Mouse (Mus musculus) liver, embryonic 15.5 days (tissue): ENCODE results near the gene Odf3. TPM values are rescaled to one million over a fixed set of nuclear protein-coding genes. Genes with fewer than 3 reads are reported as not detected.
A peak's percentile ranks its signal among the peaks of the same experiment; 100 is the strongest.

Experiments used
- ATAC-seq: fragments of 200-750 bp; cut with Nextera tagmentation; 2 replicates; pipeline ENCODE4 v1.8.0; 2017; ENCODE audit warnings: moderate number of reproducible peaks, mild to moderate bottlenecking, moderate library complexity; ENCODE audit not compliant: insufficient read depth
- H3K27ac ChIP-seq: fragments of 300-500 bp; sonication (generic); replicated peaks from 2 replicates; pipeline ENCODE4 v1.5.1; 2015; ENCODE audit warnings: mild to moderate bottlenecking, inconsistent platforms
- H3K27me3 ChIP-seq: fragments of 300-500 bp; sonication (generic); 2 replicates; pipeline ENCODE4 v1.6.1; 2015; ENCODE audit warnings: mild to moderate bottlenecking, inconsistent platforms
- H3K36me3 ChIP-seq: fragments of 300-500 bp; sonication (generic); replicated peaks from 2 replicates; pipeline ENCODE4 v1.6.1; 2015; ENCODE audit warnings: moderate library complexity, mild to moderate bottlenecking, inconsistent platforms
- H3K4me1 ChIP-seq: fragments of 300-500 bp; sonication (generic); replicated peaks from 2 replicates; pipeline ENCODE4 v1.6.1; 2015; ENCODE audit warnings: inconsistent platforms
- H3K4me2 ChIP-seq: fragments of 300-500 bp; sonication (generic); 2 replicates; pipeline ENCODE4 v1.6.1; 2015; ENCODE audit warnings: moderate library complexity, mild to moderate bottlenecking, inconsistent platforms
- H3K4me3 ChIP-seq: fragments of 300-500 bp; sonication (generic); replicated peaks from 2 replicates; pipeline ENCODE4 v1.5.1; 2015; ENCODE audit warnings: mild to moderate bottlenecking, inconsistent platforms
- H3K9ac ChIP-seq: fragments of 300-500 bp; sonication (generic); 2 replicates; pipeline ENCODE4 v1.6.1; 2015; ENCODE audit warnings: moderate library complexity, mild to moderate bottlenecking, inconsistent platforms
- H3K9me3 ChIP-seq: fragments of 300-500 bp; sonication (generic); replicated peaks from 2 replicates; pipeline ENCODE4 v1.6.1; 2016; ENCODE audit warnings: inconsistent platforms
- WGBS: fragments of 180-500 bp; shearing (Covaris S2); methylation state at CpG from one replicate; pipeline ENCODE4 v1.1.7; 2015; ENCODE audit warnings: mixed read lengths; ENCODE audit not compliant: insufficient replicate concordance; 5-methylcytosine and 5-hydroxymethylcytosine counted together
- polyA plus RNA-seq: library from polyadenylated mRNA; unstranded; fragments of >200 nt; fragmentation: Nextera tagmentation; extraction: Ambion mirVana; gene quantifications from 2 replicates; pipeline ENCODE4 v1.2.1, GENCODE M21; 2015

The Odf3 gene
- polyA plus RNA-seq, 1 experiment from 2014 or later = not detected

DNA sequence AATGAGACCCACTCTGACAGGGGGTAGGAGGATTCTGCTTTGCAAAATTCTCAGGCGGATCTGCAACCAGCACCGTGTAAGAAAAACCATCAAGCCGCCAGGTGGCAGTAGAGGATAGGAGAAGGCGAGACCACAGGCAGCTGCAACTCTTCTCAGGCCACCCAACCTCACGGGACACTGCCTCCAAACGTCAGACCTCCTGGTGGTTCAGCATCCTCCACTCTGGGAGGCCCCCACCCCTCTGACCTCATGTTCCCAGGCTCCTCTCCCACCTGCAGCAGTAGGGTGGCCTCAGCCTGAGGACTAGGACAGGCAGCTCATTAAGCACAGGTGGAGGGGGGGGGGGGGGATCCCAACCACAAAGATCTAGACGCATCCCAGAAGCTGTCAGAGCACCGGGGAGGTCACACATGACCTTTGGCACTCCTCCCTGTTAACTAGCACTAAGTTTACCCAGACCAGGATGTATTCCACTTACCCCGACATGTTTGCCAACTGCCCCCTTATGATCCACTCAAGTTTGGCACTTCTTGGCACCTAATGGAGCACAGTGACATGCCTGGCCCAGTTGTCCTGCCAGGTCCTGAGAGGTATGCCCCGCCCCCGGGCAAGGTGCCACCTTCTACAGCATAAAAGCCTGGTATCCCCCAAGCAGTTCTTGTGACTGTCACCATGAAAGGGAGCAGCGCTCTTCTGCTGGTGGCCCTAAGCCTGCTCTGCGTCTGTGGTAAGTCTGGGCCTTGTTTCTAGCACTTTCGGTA is 2.5 kb upstream of the Odf3 start, which contains the start of gene Scgb1c1:
Gene Scgb1c1 (plus strand): TSS at position 643 of the 761 bp plus-strand sequence.
- no peak within 1 kb of the TSS for H3K4me2 ChIP-seq
- peaks cover 6% of the 10 kb centered on the region for H3K4me1 ChIP-seq
- no peak within 1 kb of the TSS for H3K27ac ChIP-seq
- H3K9me3 ChIP-seq = no peaks in the 10 kb centered on the region
- 26% methylated on average over 14 of the region's 14 CpGs for WGBS
- no peak within 1 kb of the TSS for H3K9ac ChIP-seq
- peaks cover 42% of the 10 kb centered on the region for H3K27me3 ChIP-seq
- ATAC-seq = peak; percentile 45
- H3K36me3 ChIP-seq = no peaks in the 10 kb centered on the region
- H3K4me3 ChIP-seq = no peak within 1 kb of the TSS

DNA sequence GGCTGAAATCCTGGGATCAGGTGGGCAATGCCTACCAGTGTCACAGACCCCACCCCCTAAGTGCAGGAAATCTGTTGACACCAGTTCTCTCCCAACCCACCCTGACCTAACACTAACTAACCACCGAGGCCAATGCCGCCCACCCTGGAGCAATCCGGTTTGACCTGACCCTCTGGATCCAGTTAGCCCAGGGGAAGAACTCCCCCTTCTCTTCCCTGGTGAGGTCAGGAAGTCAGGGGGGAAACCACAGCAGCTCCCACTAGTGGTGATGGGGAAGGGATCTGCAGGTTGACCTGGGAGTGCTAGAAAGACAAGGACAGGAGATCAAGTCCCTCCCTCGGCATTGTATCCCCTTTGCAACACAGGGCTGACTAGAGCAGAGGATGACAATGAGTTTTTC is 1.9 kb upstream of the Odf3 start:
- Histone ChIP-seq H3K9ac (no peak overlapping the region), H3K4me1 (peaks cover 6% of the 10 kb centered on the region), H3K27me3 (peaks cover 36% of the 10 kb centered on the region), H3K4me2 (no peak overlapping the region), H3K4me3 (no peak overlapping the region), H3K27ac (no peak overlapping the region), H3K9me3 (no peaks in the 10 kb centered on the region), H3K36me3 (no peaks in the 10 kb centered on the region)
- ATAC-seq = no peak
- WGBS = 50% methylated on average over 4 of the region's 4 CpGs

DNA sequence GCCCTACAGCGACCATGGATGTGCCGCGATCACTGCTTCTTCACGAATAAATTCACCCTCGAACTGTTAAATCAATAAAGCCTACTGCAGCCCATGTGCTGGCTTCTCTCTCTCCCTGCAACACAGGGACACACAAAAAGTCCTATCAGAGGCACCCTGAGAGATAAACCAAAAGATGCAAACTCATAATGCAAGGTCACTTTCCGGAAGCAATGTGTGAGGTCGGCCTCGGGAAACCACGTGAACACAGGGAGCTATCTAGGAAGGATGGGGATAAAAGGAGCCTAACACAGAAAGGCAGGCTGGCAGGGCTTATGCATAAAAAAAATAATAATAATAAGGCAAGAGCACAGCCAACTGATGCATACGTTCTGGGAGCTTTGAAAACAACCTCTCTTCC is 929 bp upstream of the Odf3 start:
- Histone ChIP-seq H3K27me3 (peaks cover 26% of the 10 kb centered on the region), H3K4me3 (no peak overlapping the region), H3K27ac (no peak overlapping the region), H3K4me2 (no peak overlapping the region), H3K36me3 (peaks cover 4% of the 10 kb centered on the region; the same call in 1 of the 2 replicates), H3K9ac (no peak overlapping the region), H3K4me1 (peaks cover 6% of the 10 kb centered on the region), H3K9me3 (no peaks in the 10 kb centered on the region)
- 61% methylated on average over 10 of the region's 10 CpGs for WGBS
- ATAC-seq = no peak

DNA sequence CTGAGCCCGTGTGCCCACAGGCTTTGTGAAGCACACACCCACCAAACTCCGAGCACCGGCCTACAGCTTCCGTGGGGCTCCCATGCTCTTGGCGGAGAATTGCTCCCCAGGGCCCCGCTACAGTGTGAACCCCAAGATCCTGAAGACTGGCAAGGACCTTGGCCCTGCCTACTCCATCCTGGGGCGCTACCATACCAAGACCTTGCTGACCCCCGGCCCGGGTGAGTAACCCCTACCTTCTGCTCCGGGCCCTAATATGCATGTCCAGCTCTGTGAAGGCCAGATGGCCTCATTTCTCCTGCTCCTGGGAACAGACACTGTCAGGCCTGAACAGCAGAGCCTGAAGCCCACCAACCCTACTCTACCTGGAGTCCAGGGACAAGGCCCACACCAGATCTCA is 986 bp downstream of the Odf3 start:
- Histone ChIP-seq H3K27me3 (peaks cover 13% of the 10 kb centered on the region; the same call in 1 of the 2 replicates), H3K4me2 (no peak overlapping the region), H3K4me3 (no peak overlapping the region), H3K9ac (no peak overlapping the region), H3K4me1 (peaks cover 21% of the 10 kb centered on the region), H3K36me3 (peaks cover 23% of the 10 kb centered on the region), H3K9me3 (no peaks in the 10 kb centered on the region), H3K27ac (no peak overlapping the region)
- no peak for ATAC-seq
- WGBS = 76% methylated on average over 10 of the region's 10 CpGs

DNA sequence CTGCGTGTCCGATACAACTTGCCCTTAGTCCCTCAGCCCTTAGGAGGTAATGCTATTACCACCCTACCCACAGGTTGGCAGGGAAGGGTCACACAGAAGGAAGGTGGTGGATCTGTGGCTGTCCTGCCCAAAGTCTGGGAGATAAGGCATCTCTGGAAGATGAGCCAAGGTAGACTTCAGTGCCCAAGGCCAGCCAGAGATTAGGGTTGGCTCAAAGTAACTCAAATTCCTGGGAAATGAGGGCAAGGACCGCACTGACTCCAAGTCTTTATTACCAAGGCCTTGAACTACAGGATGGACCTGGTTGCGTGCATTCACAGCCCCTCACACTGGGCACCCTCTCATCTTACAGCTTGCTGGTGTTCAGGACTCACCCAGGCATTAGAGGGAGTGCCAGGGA is 4.3 kb downstream of the Odf3 start:
- Histone ChIP-seq H3K9ac (no peak overlapping the region), H3K36me3 (peaks cover 36% of the 10 kb centered on the region), H3K4me2 (no peak overlapping the region), H3K9me3 (no peaks in the 10 kb centered on the region), H3K27ac (no peak overlapping the region), H3K4me1 (peaks cover 46% of the 10 kb centered on the region), H3K27me3 (peaks cover 6% of the 10 kb centered on the region; the same call in 1 of the 2 replicates), H3K4me3 (no peak overlapping the region)
- WGBS = 89% methylated on average over 4 of the region's 4 CpGs
- no peak for ATAC-seq

DNA sequence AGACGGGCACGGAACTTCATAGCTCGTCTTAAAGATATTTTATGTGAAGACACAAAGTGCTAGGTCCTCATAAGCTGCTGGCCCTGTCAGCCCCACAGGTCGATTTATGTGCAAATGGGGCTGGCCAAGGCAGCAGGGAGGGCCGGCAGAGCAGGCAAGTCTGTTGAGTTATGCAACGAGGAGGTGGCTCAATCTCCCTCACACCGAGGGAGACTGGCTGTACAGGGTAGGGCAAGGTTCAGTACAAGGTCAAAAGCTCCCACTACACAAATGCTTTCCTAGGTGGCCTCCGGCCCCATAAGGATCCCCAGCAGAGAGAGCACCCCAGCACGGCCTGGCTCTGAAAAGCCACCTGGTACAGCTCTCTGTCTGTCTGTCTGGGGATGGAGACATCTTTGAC is 5.8 kb downstream of the Odf3 start:
- H3K9me3 ChIP-seq = no peaks in the 10 kb centered on the region
- H3K36me3 ChIP-seq = peaks cover 40% of the 10 kb centered on the region
- 66% methylated on average over 9 of the region's 9 CpGs for WGBS
- ATAC-seq = no peak
- no peak overlapping the region for H3K9ac ChIP-seq
- no peaks in the 10 kb centered on the region for H3K27me3 ChIP-seq
- H3K4me3 ChIP-seq = no peak overlapping the region
- H3K27ac ChIP-seq = peak overlapping the region; percentile 24
- H3K4me2 ChIP-seq = no peak overlapping the region
- peaks cover 55% of the 10 kb centered on the region for H3K4me1 ChIP-seq

DNA sequence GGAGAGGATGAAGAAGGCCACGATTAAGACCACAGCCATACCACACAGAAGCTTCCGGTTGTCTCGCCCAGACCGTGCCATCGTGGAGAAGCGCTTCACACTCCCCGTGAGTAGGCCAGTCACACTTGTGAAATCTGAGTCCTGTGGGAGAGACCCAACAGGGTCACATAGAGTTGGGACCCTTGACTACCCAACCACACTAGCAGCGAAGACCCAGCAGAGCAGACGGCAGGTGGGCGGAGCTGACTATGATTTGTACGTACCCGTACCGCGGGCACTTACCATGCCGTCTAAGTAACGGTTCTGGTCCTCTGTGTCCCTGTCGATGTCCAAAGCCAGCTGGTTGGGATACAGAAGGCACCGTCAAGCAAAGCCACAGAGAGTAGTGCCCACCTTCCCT is 6.9 kb downstream of the Odf3 start:
- ATAC-seq = no peak
- Histone ChIP-seq H3K9me3 (no peaks in the 10 kb centered on the region), H3K27ac (0 out of 2 replicates have a peak overlapping the region, but pooled peaks have one; percentile 20), H3K9ac (no peak overlapping the region), H3K4me3 (peak overlapping the region; percentile 90; the same call in 1 of the 2 replicates), H3K36me3 (peaks cover 50% of the 10 kb centered on the region), H3K4me1 (peaks cover 64% of the 10 kb centered on the region), H3K27me3 (no peaks in the 10 kb centered on the region), H3K4me2 (peak overlapping the region; percentile 97)
- 86% methylated on average over 18 of the region's 18 CpGs for WGBS

DNA sequence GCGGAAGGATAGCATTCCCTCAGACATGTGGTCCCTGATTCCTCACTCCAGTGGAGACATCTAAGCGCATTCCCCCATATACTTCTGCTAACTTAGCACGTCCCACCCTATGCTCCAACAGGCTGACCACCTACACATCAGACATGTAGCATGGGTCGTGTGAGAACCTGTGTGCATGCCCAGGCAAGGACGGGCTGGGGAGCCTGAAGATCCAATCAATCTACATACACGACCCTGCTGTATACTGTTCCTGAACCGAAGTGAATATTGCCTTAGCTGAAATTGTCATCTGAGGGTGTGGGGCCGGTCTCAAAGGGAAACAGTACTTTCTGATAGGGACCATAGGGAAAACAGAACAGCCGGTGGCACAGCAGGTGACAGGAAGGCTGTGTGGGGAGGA is 7.6 kb downstream of the Odf3 start:
- ATAC-seq = no peak
- H3K4me3 ChIP-seq = peak overlapping the region; percentile 90
- peaks cover 64% of the 10 kb centered on the region for H3K4me1 ChIP-seq
- no peaks in the 10 kb centered on the region for H3K9me3 ChIP-seq
- H3K27ac ChIP-seq = peak overlapping the region; percentile 99
- H3K4me2 ChIP-seq = peak overlapping the region; percentile 97
- H3K27me3 ChIP-seq = no peaks in the 10 kb centered on the region
- peaks cover 57% of the 10 kb centered on the region for H3K36me3 ChIP-seq
- 56% methylated on average over 9 of the region's 9 CpGs for WGBS
- peak overlapping the region; percentile 90 for H3K9ac ChIP-seq

DNA sequence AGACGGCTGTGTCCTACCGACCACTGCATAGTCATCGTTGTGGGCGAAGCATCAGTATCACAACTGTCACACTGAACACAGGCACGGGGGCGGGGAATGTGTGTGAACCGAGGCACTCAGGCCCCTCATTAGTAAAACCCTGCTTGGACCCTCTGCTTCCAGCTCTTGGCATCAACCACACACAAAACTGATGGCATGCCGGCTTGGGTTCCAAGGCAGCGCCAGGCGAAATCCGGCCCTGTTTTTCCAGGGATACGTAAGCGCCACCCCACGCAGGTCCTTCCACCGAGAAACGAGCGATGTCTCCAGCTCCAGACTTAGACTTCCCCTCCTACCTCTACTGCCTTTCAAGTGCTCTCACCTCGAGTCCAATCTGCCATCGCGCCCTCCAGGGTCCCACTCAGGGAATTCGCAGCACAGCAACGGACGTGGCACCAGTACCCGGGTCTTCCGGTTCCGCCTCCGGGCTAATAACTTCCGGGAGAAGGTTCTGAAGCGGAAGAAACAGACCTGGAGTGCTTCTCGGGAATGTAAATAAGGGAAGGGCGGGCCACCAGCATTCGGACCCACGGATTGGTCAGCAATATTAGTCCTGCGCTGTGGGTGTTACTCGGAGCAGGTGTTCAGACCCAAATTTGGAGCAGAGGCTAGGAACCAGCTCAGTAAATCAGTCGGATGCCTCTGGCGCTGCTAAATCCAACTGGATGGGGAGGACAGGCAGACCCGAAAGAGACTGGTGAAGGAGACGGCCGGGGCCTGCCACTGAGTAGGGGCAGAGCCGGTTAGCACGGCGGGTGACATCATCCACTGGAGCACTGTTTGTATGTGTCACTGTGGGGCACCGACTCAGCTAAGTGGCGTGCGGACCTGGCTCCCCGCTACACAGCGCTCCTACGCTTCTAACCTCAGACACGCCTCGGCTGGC is 8.5 kb downstream of the Odf3 start, which contains the start of gene Gm45785:
Gene Gm45785 (minus strand): TSS at position 472 of the 925 bp plus-strand sequence.
- H3K27me3 ChIP-seq = no peaks in the 10 kb centered on the region
- H3K4me1 ChIP-seq = peaks cover 64% of the 10 kb centered on the region
- peak; percentile 73 for ATAC-seq
- peaks cover 67% of the 10 kb centered on the region for H3K36me3 ChIP-seq
- peak within 1 kb of the TSS; percentile 97 for H3K4me2 ChIP-seq
- H3K27ac ChIP-seq = peak within 1 kb of the TSS; percentile 99
- no peaks in the 10 kb centered on the region for H3K9me3 ChIP-seq
- peak within 1 kb of the TSS; percentile 90 for H3K4me3 ChIP-seq
- under 1% methylated on average over 51 of the region's 51 CpGs for WGBS
- peak within 1 kb of the TSS; percentile 90 for H3K9ac ChIP-seq

DNA sequence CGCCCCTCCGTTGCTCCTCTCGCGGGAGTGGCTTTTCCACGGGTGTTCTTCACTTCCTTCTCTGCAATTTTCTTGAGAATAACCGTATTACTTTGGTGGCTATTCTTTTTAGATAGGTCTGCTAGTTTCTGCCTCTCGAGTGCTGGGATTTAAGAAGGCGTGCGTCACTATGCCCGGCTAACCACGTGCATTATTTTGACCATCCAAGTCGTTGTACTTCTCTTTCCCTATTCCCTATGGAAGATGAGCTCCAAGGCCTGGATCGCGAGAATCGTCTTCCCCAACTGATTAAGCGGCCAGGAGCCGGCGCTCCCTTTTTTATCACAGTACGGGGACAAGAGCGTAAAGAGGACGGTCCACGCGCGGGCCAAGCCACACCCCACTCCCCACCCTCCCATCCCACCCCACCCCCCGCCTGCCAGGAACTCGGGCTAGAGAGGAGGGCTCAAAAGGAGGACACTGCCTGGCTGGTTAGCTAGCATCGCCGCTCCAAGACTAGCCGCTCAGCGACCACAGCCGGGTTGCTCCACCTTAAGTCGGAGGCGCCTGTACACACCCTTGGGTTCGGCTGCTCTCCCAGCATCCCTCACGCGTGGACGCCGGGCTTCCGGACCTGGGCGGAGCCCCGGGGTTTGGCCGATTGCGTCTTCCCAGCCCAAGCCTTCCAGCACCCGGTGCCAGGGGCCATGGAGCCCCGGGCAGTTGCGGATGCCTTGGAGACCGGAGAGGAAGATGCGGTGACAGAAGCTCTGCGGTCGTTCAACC is 9.4 kb downstream of the Odf3 start, which contains the start of gene Ric8a:
Gene Ric8a (plus strand): TSS at position 173 of the 765 bp plus-strand sequence.
- Histone ChIP-seq H3K27me3 (no peaks in the 10 kb centered on the region), H3K9me3 (no peaks in the 10 kb centered on the region), H3K4me1 (peaks cover 64% of the 10 kb centered on the region), H3K4me3 (peak within 1 kb of the TSS; percentile 90), H3K4me2 (peak within 1 kb of the TSS; percentile 97), H3K9ac (peak within 1 kb of the TSS; percentile 90), H3K36me3 (peaks cover 68% of the 10 kb centered on the region), H3K27ac (peak within 1 kb of the TSS; percentile 99)
- ATAC-seq = peak; percentile 78
- under 1% methylated on average over 50 of the region's 50 CpGs for WGBS
